Mouse (Mus musculus) MEL (cell line): ENCODE measurements at regions not wholly inside any gene's neighbourhood (a gene's known extent, or its start where the extent isn't known, plus 50 kb on each side); places are given as distances from the start of the nearest gene placed in this dataset.

Experiments
- DNase-seq: peaks from one replicate; pipeline ENCODE4 v3.0.0; 2011; ENCODE audit warnings: low read depth, low spot score
- H3K27ac ChIP-seq: 2 replicates; pipeline ENCODE4 v1.5.1; 2012; ENCODE audit warnings: low read depth, mild to moderate bottlenecking, control low read depth, low read length, moderate library complexity; ENCODE audit not compliant: control insufficient read depth
- H3K27me3 ChIP-seq, 2 experiments: fragments of 150-350 bp in 1 of 2; sonication (generic) in 1 of 2; 2 replicates each; pipeline ENCODE4 v1.6.1; 2012; ENCODE audit warnings: low read length in 2 of 2, mild to moderate bottlenecking in 2 of 2, improper control_type of control experiment in 1 of 2, moderate library complexity in 1 of 2; ENCODE audit not compliant: insufficient read depth in 2 of 2, control insufficient read depth in 1 of 2
- H3K36me3 ChIP-seq, 2 experiments: 2 replicates each; pipeline ENCODE4 v1.6.1; 2012 to 2014; ENCODE audit warnings: low read length in 2 of 2, improper control_type of control experiment in 1 of 2, inconsistent platforms in 1 of 2, mild to moderate bottlenecking in 1 of 2; ENCODE audit not compliant: insufficient read depth in 2 of 2, control insufficient read depth in 1 of 2
- H3K4me1 ChIP-seq, 2 experiments: fragments of 150-350 bp in 1 of 2; sonication (generic) in 1 of 2; 2 replicates each; pipeline ENCODE4 v1.6.1; 2012; ENCODE audit warnings: low read length in 2 of 2, improper control_type of control experiment in 1 of 2, mild to moderate bottlenecking in 1 of 2; ENCODE audit not compliant: insufficient read depth in 2 of 2, control insufficient read depth in 1 of 2
- H3K4me3 ChIP-seq, 2 experiments: fragments of 150-350 bp in 1 of 2; sonication (generic) in 1 of 2; 2 replicates each; pipeline ENCODE4 v1.5.1; 2012; ENCODE audit warnings: low read depth in 2 of 2, low read length in 2 of 2, mild to moderate bottlenecking in 2 of 2, moderate library complexity in 2 of 2, control low read depth in 1 of 2, improper control_type of control experiment in 1 of 2; ENCODE audit not compliant: control insufficient read depth in 1 of 2, insufficient read depth in 1 of 2
- H3K79me2 ChIP-seq: 2 replicates; pipeline ENCODE4 v1.6.1; 2012; ENCODE audit warnings: mild to moderate bottlenecking, low read length, moderate library complexity; ENCODE audit not compliant: control insufficient read depth, poor library complexity, insufficient read depth
- H3K9ac ChIP-seq: 2 replicates; pipeline ENCODE4 v1.6.1; 2012; ENCODE audit warnings: low read depth, mild to moderate bottlenecking, control low read depth, low read length, moderate library complexity; ENCODE audit not compliant: control insufficient read depth, poor library complexity, severe bottlenecking
- H3K9me3 ChIP-seq: fragments of 150-350 bp; sonication (generic); replicated peaks from 2 replicates; pipeline ENCODE4 v1.6.1; 2012; ENCODE audit warnings: mild to moderate bottlenecking, low read length, improper control_type of control experiment, moderate library complexity; ENCODE audit not compliant: insufficient read depth
- BHLHE40 ChIP-seq: IDR thresholded peaks from 2 replicates; pipeline ENCODE4 v1.6.1; 2012; ENCODE audit warnings: low read depth, mild to moderate bottlenecking, inconsistent platforms, low read length, improper control_type of control experiment, borderline replicate concordance
- CHD1 ChIP-seq: IDR thresholded peaks from 2 replicates; pipeline ENCODE4 v1.6.1; 2012; ENCODE audit warnings: low read depth, mild to moderate bottlenecking, inconsistent platforms, low read length, improper control_type of control experiment
- CTCF ChIP-seq, 3 experiments: IDR thresholded peaks in 2 of 3; conservative IDR thresholded peaks in 1 of 3; 2 replicates each; pipeline ENCODE4 v1.5.1; 2011 to 2012; ENCODE audit warnings: low read length in 3 of 3, low read depth in 2 of 3, mild to moderate bottlenecking in 2 of 3, improper control_type of control experiment in 1 of 3, inconsistent platforms in 1 of 3, mixed read lengths in 1 of 3, moderate library complexity in 1 of 3; ENCODE audit not compliant: control insufficient read depth in 1 of 3, insufficient read depth in 1 of 3, poor library complexity in 1 of 3, severe bottlenecking in 1 of 3
- E2F4 ChIP-seq: IDR thresholded peaks from 2 replicates; pipeline ENCODE4 v1.6.1; 2011; ENCODE audit warnings: low read depth, low read length, improper control_type of control experiment, borderline replicate concordance
- GABPA ChIP-seq: IDR thresholded peaks from 2 replicates; pipeline ENCODE4 v1.6.1; 2012; ENCODE audit warnings: low read depth, mild to moderate bottlenecking, inconsistent platforms, low read length, improper control_type of control experiment, moderate library complexity
- GATA1 ChIP-seq: IDR thresholded peaks from 2 replicates; pipeline ENCODE4 v1.6.1; 2011; ENCODE audit warnings: low read depth, low read length, improper control_type of control experiment
- HCFC1 ChIP-seq: IDR thresholded peaks from 2 replicates; pipeline ENCODE4 v1.6.1; 2012; ENCODE audit warnings: low read depth, mild to moderate bottlenecking, inconsistent platforms, low read length, improper control_type of control experiment, moderate library complexity
- KAT2A ChIP-seq: conservative IDR thresholded peaks from 2 replicates; pipeline ENCODE4 v1.6.1; 2012; ENCODE audit warnings: low read depth, low read length, improper control_type of control experiment, inconsistent platforms
- MAX ChIP-seq: IDR thresholded peaks from 2 replicates; pipeline ENCODE4 v1.6.1; 2011; ENCODE audit warnings: low read length, improper control_type of control experiment
- MXI1 ChIP-seq: IDR thresholded peaks from 2 replicates; pipeline ENCODE4 v1.6.1; 2011; ENCODE audit warnings: mild to moderate bottlenecking, low read depth, low read length, improper control_type of control experiment
- NELFE ChIP-seq: IDR thresholded peaks from 2 replicates; pipeline ENCODE4 v1.6.1; 2011; ENCODE audit warnings: low read depth, low read length, improper control_type of control experiment
- NRF1 ChIP-seq: IDR thresholded peaks from 2 replicates; pipeline ENCODE4 v1.6.1; 2014; ENCODE audit warnings: low read depth, mild to moderate bottlenecking, inconsistent platforms, low read length, improper control_type of control experiment, moderate library complexity; ENCODE audit not compliant: poor library complexity, insufficient read depth, severe bottlenecking
- POLR2A ChIP-seq, 2 experiments: IDR thresholded peaks; 2 replicates each; pipeline ENCODE4 v1.6.1; 2011 to 2012; ENCODE audit warnings: low read length in 2 of 2, mild to moderate bottlenecking in 2 of 2, control low read depth in 1 of 2, improper control_type of control experiment in 1 of 2, low read depth in 1 of 2, moderate library complexity in 1 of 2; ENCODE audit not compliant: control insufficient read depth in 1 of 2, insufficient read depth in 1 of 2, poor library complexity in 1 of 2
- RAD21 ChIP-seq: IDR thresholded peaks from 2 replicates; pipeline ENCODE4 v1.6.1; 2011; ENCODE audit warnings: mild to moderate bottlenecking, low read depth, low read length, improper control_type of control experiment
- RCOR1 ChIP-seq: IDR thresholded peaks from 2 replicates; pipeline ENCODE4 v1.6.1; 2012; ENCODE audit warnings: low read depth, mild to moderate bottlenecking, inconsistent platforms, low read length, improper control_type of control experiment
- SIN3A ChIP-seq: IDR thresholded peaks from 2 replicates; pipeline ENCODE4 v1.6.1; 2012; ENCODE audit warnings: low read length, improper control_type of control experiment, inconsistent platforms
- TAL1 ChIP-seq: IDR thresholded peaks from 2 replicates; pipeline ENCODE4 v1.6.1; 2012; ENCODE audit warnings: mild to moderate bottlenecking, inconsistent platforms, low read length, moderate library complexity, mixed read lengths
- TBP ChIP-seq: IDR thresholded peaks from 2 replicates; pipeline ENCODE4 v1.8.0; 2011; ENCODE audit warnings: low read depth, low read length, improper control_type of control experiment
- USF1 ChIP-seq: IDR thresholded peaks from 2 replicates; pipeline ENCODE4 v1.6.1; 2014; ENCODE audit warnings: low read depth, mild to moderate bottlenecking, inconsistent platforms, low read length, improper control_type of control experiment, moderate library complexity
- ZC3H11A ChIP-seq: IDR thresholded peaks from 2 replicates; pipeline ENCODE4 v1.6.1; 2012; ENCODE audit warnings: low read depth, mild to moderate bottlenecking, inconsistent platforms, low read length, improper control_type of control experiment
- ZKSCAN1 ChIP-seq: IDR thresholded peaks from 2 replicates; pipeline ENCODE4 v1.6.1; 2012; ENCODE audit warnings: low read depth, mild to moderate bottlenecking, inconsistent platforms, low read length, improper control_type of control experiment, moderate library complexity

GRCm38 (mm10) chr1:176354898-176355297 lies 79.8 kb upstream of the Pld5 start:
- no peak for TF ChIP-seq HCFC1
- no peak for TF ChIP-seq GABPA
- no peak for TF ChIP-seq MAX
- TF ChIP-seq SIN3A: no peak
- TF ChIP-seq USF1: no peak
- TF ChIP-seq ZKSCAN1: no peak
- Histone ChIP-seq H3K27ac (no peak overlapping the region), H3K9ac (no peak overlapping the region), H3K4me3 (no peak overlapping the region), H3K27me3 (no peaks in the 10 kb centered on the region), H3K36me3 (no peaks in the 10 kb centered on the region), H3K79me2 (no peaks in the 10 kb centered on the region), H3K4me1 (no peaks in the 10 kb centered on the region), H3K9me3 (no peaks in the 10 kb centered on the region)
- no peak for DNase-seq

- no peaks in the 10 kb centered on the region for H3K9me3 ChIP-seq
- H3K27ac ChIP-seq: no peak overlapping the region
- no peak for DNase-seq
- no peaks in the 10 kb centered on the region for H3K27me3 ChIP-seq
- no peaks in the 10 kb centered on the region for H3K4me1 ChIP-seq
- H3K36me3 ChIP-seq: no peaks in the 10 kb centered on the region
- TF ChIP-seq SIN3A: no peak
- no peak for TF ChIP-seq MAX
- no peak for TF ChIP-seq NELFE
- TF ChIP-seq USF1: no peak
- TF ChIP-seq CHD1: no peak
- no peak for TF ChIP-seq MXI1
- TF ChIP-seq BHLHE40: no peak
- no peak for TF ChIP-seq TAL1
- TF ChIP-seq KAT2A: no peak
- TF ChIP-seq ZC3H11A: no peak
- TF ChIP-seq NRF1: no peak
- no peak for TF ChIP-seq TBP
- no peak for TF ChIP-seq RCOR1
- no peak for TF ChIP-seq POLR2A (IDR thresholded peaks at IDR 0.05; ENCODE audit: control insufficient read depth in 1 of 2, insufficient read depth in 1 of 2, low read depth in 1 of 2, low read length in 2 of 2, poor library complexity in 1 of 2)
- TF ChIP-seq RAD21: no peak
- TF ChIP-seq E2F4: no peak
- TF ChIP-seq GATA1: no peak
- no peak for TF ChIP-seq CTCF (IDR thresholded peaks at IDR 0.05 in 2 of 3, conservative IDR thresholded peaks at IDR 0.05 in 1 of 3; ENCODE audit: control insufficient read depth in 1 of 3, insufficient read depth in 1 of 3, low read depth in 2 of 3, low read length in 3 of 3, poor library complexity in 1 of 3, severe bottlenecking in 1 of 3)
- H3K9ac ChIP-seq: no peak overlapping the region
- no peaks in the 10 kb centered on the region for H3K79me2 ChIP-seq
- H3K4me3 ChIP-seq: no peak overlapping the region
These were observed 77.6 kb upstream of the Pld5 start for GRCm38 (mm10) chr1:176352706-176353105.
